Mouse (Mus musculus) heart, adult 2 months (tissue): ENCODE results near the gene B3gnt4.

Source experiments
- CTCF ChIP-seq: fragments of 200-600 bp; IDR thresholded peaks from 2 replicates; pipeline ENCODE4 v1.8.1; 2022; ENCODE audit warnings: antibody characterized with exemption, mild to moderate bottlenecking, moderate library complexity
- EP300 ChIP-seq: fragments of 200-500 bp; IDR thresholded peaks from 2 replicates; pipeline ENCODE4 v1.6.1; 2011; ENCODE audit warnings: low read depth, low read length, control low read depth; ENCODE audit not compliant: insufficient read depth
- POLR2A ChIP-seq: fragments of 200-500 bp; IDR thresholded peaks from 2 replicates; pipeline ENCODE4 v1.6.1; 2011; ENCODE audit warnings: mild to moderate bottlenecking, low read depth, low read length, control low read depth; ENCODE audit not compliant: insufficient read depth

DNA sequence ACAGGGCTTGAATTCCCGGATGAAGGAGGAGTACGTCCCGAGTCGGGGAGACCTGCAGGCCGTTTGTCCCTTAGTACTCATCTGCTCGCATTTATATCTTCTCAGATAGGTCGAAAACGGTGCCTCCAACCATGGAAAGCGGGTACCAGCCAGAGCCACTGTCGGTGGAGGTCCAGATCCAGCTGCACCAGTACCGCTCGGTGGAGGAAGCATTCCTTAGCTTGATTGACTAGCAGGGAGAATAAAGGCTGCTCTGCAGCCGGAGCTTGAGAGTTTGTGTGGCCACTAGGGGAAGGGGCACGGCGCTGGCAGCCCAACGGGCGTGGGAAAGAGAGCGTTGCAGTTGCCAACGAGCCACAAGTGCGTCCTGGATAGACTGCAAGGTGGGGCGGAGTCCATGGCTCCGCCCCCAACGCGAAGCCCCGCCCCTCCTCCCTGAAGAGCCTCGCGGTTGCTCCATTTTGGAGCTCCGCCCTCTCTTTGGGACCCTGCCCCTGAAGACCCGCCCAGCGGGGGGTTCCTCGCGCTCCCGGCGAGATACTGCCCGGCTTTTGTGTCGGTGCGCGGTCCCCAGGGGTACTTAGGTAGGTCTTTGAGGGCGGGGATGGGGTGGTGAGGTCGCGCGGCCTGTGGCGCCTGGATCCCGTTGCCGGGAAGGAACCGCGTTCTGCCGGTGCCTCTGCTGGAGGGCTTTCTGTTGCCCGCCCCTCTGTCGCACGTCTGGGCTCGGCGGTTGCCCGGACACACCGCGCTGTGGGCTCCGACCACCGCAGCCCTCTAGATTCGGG is 2.1 kb upstream of the B3gnt4 start:
- TF ChIP-seq CTCF (peak; percentile 30; the same call in 1 of the 2 replicates), POLR2A (no peak), EP300 (no peak)
